Mouse (Mus musculus) kidney, adult 2 months (tissue): ENCODE results near the gene Tead1.

Source experiments
- CTCF ChIP-seq: fragments of 200-500 bp; conservative IDR thresholded peaks from 2 replicates; pipeline ENCODE4 v1.5.1; 2011; ENCODE audit warnings: low read depth, mild to moderate bottlenecking, control low read depth, low read length, moderate library complexity, mixed read lengths; ENCODE audit not compliant: insufficient read depth, insufficient read length
- POLR2A ChIP-seq: fragments of 200-500 bp; IDR thresholded peaks from one replicate; pipeline ENCODE4 v1.6.1; 2011; ENCODE audit warnings: low read depth, low read length, control low read depth

GRCm38 (mm10) chr7:112865739-112866138 is 186.6 kb downstream of the Tead1 start:
- TF ChIP-seq CTCF (peak; percentile 90), POLR2A (no peak)
